ENCODE assay signal across 8 mouse cellular contexts in the genomic region with DNA sequence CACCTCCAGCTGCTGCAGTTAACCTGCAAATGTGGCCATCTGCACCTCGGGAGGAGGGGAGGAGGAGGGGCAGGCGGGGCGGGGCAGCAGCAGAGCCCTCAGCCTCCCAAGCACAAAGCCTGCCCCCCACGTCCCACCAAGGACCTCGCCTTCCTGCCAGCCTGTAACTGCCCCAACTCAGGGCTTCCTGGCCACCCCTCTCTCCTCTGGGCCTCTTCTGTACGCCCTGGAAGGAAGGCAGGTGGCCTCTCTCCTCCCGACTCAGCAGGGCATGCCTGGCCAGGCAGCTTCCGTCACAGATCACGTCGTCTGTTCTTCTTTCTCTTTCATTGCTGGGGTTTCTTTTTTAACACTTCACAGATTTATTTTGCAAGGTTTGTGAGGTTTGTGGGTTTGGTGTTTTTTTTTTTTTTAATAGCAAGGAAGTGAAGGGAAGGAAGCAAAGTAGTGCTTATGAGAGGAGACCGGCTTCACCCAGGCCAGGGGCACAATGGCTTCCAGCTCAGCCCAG.
DNase-seq lines count a peak whose midpoint lies in the region; ATAC-seq lines count a peak whose summit lies in the region.

No protein-coding gene starts in this region.

- H3K27ac ChIP-seq in heart, embryonic 16.5 days (ENCODE audit: low read length) = no peak overlapping the region
- H3K27ac ChIP-seq in heart, embryonic 10.5 days = no peak overlapping the region
- H3K27ac ChIP-seq in forebrain, embryonic 11.5 days (ENCODE audit: low read depth, low read length) = peak overlapping the region; percentile 65
- H3K27ac ChIP-seq in limb, embryonic 15.5 days = no peak overlapping the region
- H3K27ac ChIP-seq in stomach, embryonic 14.5 days (ENCODE audit: low read length) = no peak overlapping the region

- peak overlapping the region; percentile 33; the same call in 1 of the 2 replicates for H3K4me2 ChIP-seq in heart, embryonic 16.5 days (ENCODE audit: low read depth, low read length)
- H3K4me2 ChIP-seq in forebrain, embryonic 11.5 days (ENCODE audit: low read depth, low read length, severe bottlenecking) = no peak overlapping the region
- H3K4me2 ChIP-seq in limb, embryonic 15.5 days = peak overlapping the region; percentile 31
- H3K4me2 ChIP-seq in stomach, embryonic 14.5 days (replicated peaks; ENCODE audit: low read depth, low read length) = peak overlapping the region; percentile 22

- 29% methylated on average over 11 of the region's 11 CpGs for WGBS in heart, embryonic 16.5 days
- WGBS in heart, embryonic 10.5 days = 28% methylated on average over 11 of the region's 11 CpGs
- WGBS in forebrain, embryonic 11.5 days = 18% methylated on average over 11 of the region's 11 CpGs
- WGBS in limb, embryonic 15.5 days = 8% methylated on average over 9 of the region's 11 CpGs
- WGBS in stomach, embryonic 14.5 days = 11% methylated on average over 11 of the region's 11 CpGs

- no peak overlapping the region for H3K9ac ChIP-seq in heart, embryonic 16.5 days (ENCODE audit: low read length)
- 0 out of 2 replicates have a peak overlapping the region, but pooled peaks have one; percentile 9 for H3K9ac ChIP-seq in forebrain, embryonic 11.5 days (ENCODE audit: low read length)
- H3K9ac ChIP-seq in limb, embryonic 15.5 days = no peak overlapping the region
- H3K9ac ChIP-seq in stomach, embryonic 14.5 days (replicated peaks; ENCODE audit: low read depth, low read length) = no peak overlapping the region

- no peaks in the 10 kb centered on the region for H3K36me3 ChIP-seq in heart, embryonic 16.5 days (ENCODE audit: control insufficient read depth, insufficient read depth)
- H3K36me3 ChIP-seq in heart, embryonic 10.5 days = no peaks in the 10 kb centered on the region
- no peaks in the 10 kb centered on the region for H3K36me3 ChIP-seq in forebrain, embryonic 11.5 days (ENCODE audit: control insufficient read depth, insufficient read depth, low read length)
- no peaks in the 10 kb centered on the region for H3K36me3 ChIP-seq in limb, embryonic 15.5 days
- H3K36me3 ChIP-seq in stomach, embryonic 14.5 days (ENCODE audit: control insufficient read depth, insufficient read depth, low read length) = no peaks in the 10 kb centered on the region

- ATAC-seq in heart, embryonic 16.5 days (replicated peaks; ENCODE audit: extremely low read depth, insufficient read depth, low FRiP score) = no peak
- ATAC-seq in forebrain, embryonic 11.5 days (replicated peaks; ENCODE audit: low FRiP score) = peak; percentile 44; the same call in 1 of the 2 replicates
- no peak for ATAC-seq in limb, embryonic 15.5 days (ENCODE audit: insufficient number of reproducible peaks, low FRiP score, low TSS enrichment, low read depth)
- ATAC-seq in stomach, embryonic 14.5 days (ENCODE audit: insufficient number of reproducible peaks, insufficient read depth, low FRiP score, low read depth) = no peak

- H3K4me1 ChIP-seq in heart, embryonic 16.5 days (ENCODE audit: control insufficient read depth, insufficient read depth, low read length) = peaks cover 2% of the 10 kb centered on the region; the same call in 1 of the 2 replicates
- peaks cover 14% of the 10 kb centered on the region for H3K4me1 ChIP-seq in heart, embryonic 10.5 days
- peaks cover 15% of the 10 kb centered on the region for H3K4me1 ChIP-seq in forebrain, embryonic 11.5 days (replicated peaks; ENCODE audit: control insufficient read depth, insufficient read depth, low read length)
- H3K4me1 ChIP-seq in limb, embryonic 15.5 days = peaks cover 14% of the 10 kb centered on the region
- 0 out of 2 replicates have a peak, but pooled peaks cover 11% of the 10 kb centered on the region for H3K4me1 ChIP-seq in stomach, embryonic 14.5 days (ENCODE audit: control insufficient read depth, insufficient read depth, low read length)

- H3K9me3 ChIP-seq in heart, embryonic 16.5 days (replicated peaks; ENCODE audit: control insufficient read depth, low read length) = no peaks in the 10 kb centered on the region
- H3K9me3 ChIP-seq in heart, embryonic 10.5 days = no peaks in the 10 kb centered on the region
- no peaks in the 10 kb centered on the region for H3K9me3 ChIP-seq in forebrain, embryonic 11.5 days (ENCODE audit: control insufficient read depth, low read length)
- H3K9me3 ChIP-seq in limb, embryonic 15.5 days = no peaks in the 10 kb centered on the region
- no peaks in the 10 kb centered on the region for H3K9me3 ChIP-seq in stomach, embryonic 14.5 days (ENCODE audit: control insufficient read depth, low read depth, low read length)

- DNase-seq in heart, embryonic 10.5 days (ENCODE audit: low spot score) = no peak
- DNase-seq in forebrain, embryonic 11.5 days (ENCODE audit: low spot score) = peak; percentile 70
- DNase-seq in frontal cortex, postnatal 25 days (ENCODE audit: low spot score in 2 of 2) = no peak
- DNase-seq in layer of hippocampus, adult 9-11 months = no peak
- no peak for DNase-seq in kidney, postnatal 36 days

- peaks cover 5% of the 10 kb centered on the region; the same call in 1 of the 2 replicates for H3K27me3 ChIP-seq in heart, embryonic 16.5 days (ENCODE audit: control insufficient read depth, insufficient read depth, low read length)
- H3K27me3 ChIP-seq in heart, embryonic 10.5 days (ENCODE audit: insufficient read depth, poor library complexity, severe bottlenecking) = peaks cover 8% of the 10 kb centered on the region; the same call in 1 of the 2 replicates
- no peaks in the 10 kb centered on the region for H3K27me3 ChIP-seq in forebrain, embryonic 11.5 days (ENCODE audit: control insufficient read depth, insufficient read depth, low read length)
- no peaks in the 10 kb centered on the region for H3K27me3 ChIP-seq in limb, embryonic 15.5 days
- no peaks in the 10 kb centered on the region for H3K27me3 ChIP-seq in stomach, embryonic 14.5 days (ENCODE audit: control insufficient read depth, insufficient read depth, low read length)

- H3K4me3 ChIP-seq in heart, embryonic 16.5 days (ENCODE audit: low read length) = no peak overlapping the region
- H3K4me3 ChIP-seq in heart, embryonic 10.5 days = no peak overlapping the region
- H3K4me3 ChIP-seq in forebrain, embryonic 11.5 days (ENCODE audit: low read depth, low read length) = no peak overlapping the region
- 0 out of 2 replicates have a peak overlapping the region, but pooled peaks have one; percentile 13 for H3K4me3 ChIP-seq in limb, embryonic 15.5 days
- no peak overlapping the region for H3K4me3 ChIP-seq in stomach, embryonic 14.5 days (ENCODE audit: low read depth, low read length)
